Mouse (Mus musculus): ENCODE data around the gene Pde2a. TPM values are rescaled to one million over a fixed set of nuclear protein-coding genes. Genes with fewer than 3 reads are reported as not detected.

Pde2a gene
- polyA plus RNA-seq, 1 experiment from 2014 or later, result 25.9 TPM

- peak; percentile 32; the same call in 1 of the 2 replicates for ATAC-seq (ENCODE audit: low FRiP score)
- no peak for DNase-seq (ENCODE audit: low spot score)
- Histone ChIP-seq H3K9ac (no peak overlapping the region), H3K27ac (peak overlapping the region; percentile 26; the same call in 1 of the 2 replicates), H3K27me3 (ENCODE audit: control insufficient read depth, insufficient read depth, low read length) (peaks cover 27% of the 10 kb centered on the region), H3K4me1 (replicated peaks; ENCODE audit: control insufficient read depth, insufficient read depth, low read length) (peaks cover 20% of the 10 kb centered on the region), H3K4me2 (replicated peaks) (no peak overlapping the region), H3K36me3 (replicated peaks; ENCODE audit: control insufficient read depth, insufficient read depth) (no peaks in the 10 kb centered on the region), H3K4me3 (replicated peaks; ENCODE audit: low read length) (no peak overlapping the region), H3K9me3 (ENCODE audit: control insufficient read depth, low read length) (no peaks in the 10 kb centered on the region)
- 36% methylated on average over 8 of the region's 8 CpGs for WGBS
Observed at GRCm38 (mm10) chr7:101415512-101416100, 5.9 kb upstream of the Pde2a start.

GRCm38 (mm10) chr7:101416391-101416790 lies 5.1 kb upstream of the Pde2a start:
- Histone ChIP-seq H3K27me3 (ENCODE audit: control insufficient read depth, insufficient read depth, low read length) (peaks cover 27% of the 10 kb centered on the region), H3K9ac (no peak overlapping the region), H3K4me3 (replicated peaks; ENCODE audit: low read length) (no peak overlapping the region), H3K9me3 (ENCODE audit: control insufficient read depth, low read length) (no peaks in the 10 kb centered on the region), H3K4me1 (replicated peaks; ENCODE audit: control insufficient read depth, insufficient read depth, low read length) (peaks cover 20% of the 10 kb centered on the region), H3K4me2 (replicated peaks) (no peak overlapping the region), H3K27ac (no peak overlapping the region), H3K36me3 (replicated peaks; ENCODE audit: control insufficient read depth, insufficient read depth) (no peaks in the 10 kb centered on the region)
- DNase-seq (ENCODE audit: low spot score) (no peak), ATAC-seq (ENCODE audit: low FRiP score) (no peak)
- WGBS, result 72% methylated on average over 5 of the region's 5 CpGs

- H3K9ac ChIP-seq, result no peak overlapping the region
- H3K4me1 ChIP-seq (replicated peaks; ENCODE audit: control insufficient read depth, insufficient read depth, low read length), result peaks cover 32% of the 10 kb centered on the region
- no peaks in the 10 kb centered on the region for H3K36me3 ChIP-seq (replicated peaks; ENCODE audit: control insufficient read depth, insufficient read depth)
- H3K27me3 ChIP-seq (ENCODE audit: control insufficient read depth, insufficient read depth, low read length), result peaks cover 27% of the 10 kb centered on the region
- H3K27ac ChIP-seq, result no peak overlapping the region
- H3K4me2 ChIP-seq (replicated peaks), result peak overlapping the region; percentile 17
- H3K4me3 ChIP-seq (replicated peaks; ENCODE audit: low read length), result no peak overlapping the region
- ATAC-seq (ENCODE audit: low FRiP score) (no peak), DNase-seq (ENCODE audit: low spot score) (no peak)
- WGBS, result 5% methylated on average over 27 of the region's 27 CpGs
- no peaks in the 10 kb centered on the region for H3K9me3 ChIP-seq (ENCODE audit: control insufficient read depth, low read length)
Observed at GRCm38 (mm10) chr7:101419013-101419770, 2.3 kb upstream of the Pde2a start.

GRCm38 (mm10) chr7:101422069-101422468 lies 578 bp downstream of the Pde2a start:
- WGBS, result 31% methylated on average over 3 of the region's 3 CpGs

GRCm38 (mm10) chr7:101422646-101423045 lies 1.2 kb downstream of the Pde2a start:
- Histone ChIP-seq H3K9ac (no peak overlapping the region), H3K4me2 (replicated peaks) (peak overlapping the region; percentile 48), H3K27ac (no peak overlapping the region), H3K4me1 (replicated peaks; ENCODE audit: control insufficient read depth, insufficient read depth, low read length) (peaks cover 16% of the 10 kb centered on the region; the same call in 1 of the 2 replicates), H3K9me3 (ENCODE audit: control insufficient read depth, low read length) (no peaks in the 10 kb centered on the region), H3K4me3 (replicated peaks; ENCODE audit: low read length) (no peak overlapping the region), H3K27me3 (ENCODE audit: control insufficient read depth, insufficient read depth, low read length) (peaks cover 18% of the 10 kb centered on the region), H3K36me3 (replicated peaks; ENCODE audit: control insufficient read depth, insufficient read depth) (no peaks in the 10 kb centered on the region)
- ATAC-seq (ENCODE audit: low FRiP score) (no peak), DNase-seq (ENCODE audit: low spot score) (no peak)
- WGBS, result 75% methylated on average over 8 of the region's 8 CpGs

More at GRCm38 (mm10) chr7:101422069-101422468, 578 bp downstream of the Pde2a start:
- Histone ChIP-seq H3K36me3 (replicated peaks; ENCODE audit: control insufficient read depth, insufficient read depth) (no peaks in the 10 kb centered on the region), H3K4me1 (replicated peaks; ENCODE audit: control insufficient read depth, insufficient read depth, low read length) (peaks cover 16% of the 10 kb centered on the region; the same call in 1 of the 2 replicates), H3K9me3 (ENCODE audit: control insufficient read depth, low read length) (no peaks in the 10 kb centered on the region), H3K4me3 (replicated peaks; ENCODE audit: low read length) (peak overlapping the region; percentile 25), H3K27me3 (ENCODE audit: control insufficient read depth, insufficient read depth, low read length) (peaks cover 23% of the 10 kb centered on the region), H3K4me2 (replicated peaks) (peak overlapping the region; percentile 48), H3K9ac (peak overlapping the region; percentile 57), H3K27ac (peak overlapping the region; percentile 43; the same call in 1 of the 2 replicates)
- DNase-seq (ENCODE audit: low spot score) (no peak), ATAC-seq (ENCODE audit: low FRiP score) (no peak)

- H3K4me2 ChIP-seq (replicated peaks), result no peak overlapping the region
- H3K4me1 ChIP-seq (replicated peaks; ENCODE audit: control insufficient read depth, insufficient read depth, low read length), result peaks cover 16% of the 10 kb centered on the region; the same call in 1 of the 2 replicates
- no peak overlapping the region for H3K27ac ChIP-seq
- H3K9ac ChIP-seq, result no peak overlapping the region
- DNase-seq (ENCODE audit: low spot score), result no peak
- no peaks in the 10 kb centered on the region for H3K9me3 ChIP-seq (ENCODE audit: control insufficient read depth, low read length)
- ATAC-seq (ENCODE audit: low FRiP score), result no peak
- WGBS, result 56% methylated on average over 6 of the region's 6 CpGs
- no peak overlapping the region for H3K4me3 ChIP-seq (replicated peaks; ENCODE audit: low read length)
- peaks cover 11% of the 10 kb centered on the region for H3K27me3 ChIP-seq (ENCODE audit: control insufficient read depth, insufficient read depth, low read length)
- H3K36me3 ChIP-seq (replicated peaks; ENCODE audit: control insufficient read depth, insufficient read depth), result no peaks in the 10 kb centered on the region
Observed at GRCm38 (mm10) chr7:101423970-101424369, 2.5 kb downstream of the Pde2a start.

GRCm38 (mm10) chr7:101426692-101427091 lies 5.2 kb downstream of the Pde2a start:
- no peak for ATAC-seq (ENCODE audit: low FRiP score)

GRCm38 (mm10) chr7:101427736-101428135 lies 6.2 kb downstream of the Pde2a start:
- no peaks in the 10 kb centered on the region for H3K9me3 ChIP-seq (ENCODE audit: control insufficient read depth, low read length)
- H3K27ac ChIP-seq, result no peak overlapping the region
- WGBS, result 9% methylated on average over 2 of the region's 2 CpGs

More at GRCm38 (mm10) chr7:101426692-101427091, 5.2 kb downstream of the Pde2a start:
- no peak for DNase-seq (ENCODE audit: low spot score)
- Histone ChIP-seq H3K4me2 (replicated peaks) (no peak overlapping the region), H3K4me3 (replicated peaks; ENCODE audit: low read length) (no peak overlapping the region), H3K36me3 (replicated peaks; ENCODE audit: control insufficient read depth, insufficient read depth) (no peaks in the 10 kb centered on the region), H3K9me3 (ENCODE audit: control insufficient read depth, low read length) (no peaks in the 10 kb centered on the region), H3K27ac (no peak overlapping the region), H3K27me3 (ENCODE audit: control insufficient read depth, insufficient read depth, low read length) (no peaks in the 10 kb centered on the region), H3K9ac (no peak overlapping the region), H3K4me1 (replicated peaks; ENCODE audit: control insufficient read depth, insufficient read depth, low read length) (peaks cover 11% of the 10 kb centered on the region; the same call in 1 of the 2 replicates)
- 74% methylated on average over 8 of the region's 8 CpGs for WGBS

GRCm38 (mm10) chr7:101435038-101435437 lies 13.5 kb downstream of the Pde2a start:
- Histone ChIP-seq H3K9ac (no peak overlapping the region), H3K27me3 (ENCODE audit: control insufficient read depth, insufficient read depth, low read length) (no peaks in the 10 kb centered on the region), H3K4me3 (replicated peaks; ENCODE audit: low read length) (no peak overlapping the region), H3K36me3 (replicated peaks; ENCODE audit: control insufficient read depth, insufficient read depth) (no peaks in the 10 kb centered on the region), H3K4me2 (replicated peaks) (no peak overlapping the region), H3K4me1 (replicated peaks; ENCODE audit: control insufficient read depth, insufficient read depth, low read length) (no peaks in the 10 kb centered on the region), H3K9me3 (ENCODE audit: control insufficient read depth, low read length) (no peaks in the 10 kb centered on the region), H3K27ac (no peak overlapping the region)
- DNase-seq (ENCODE audit: low spot score) (no peak), ATAC-seq (ENCODE audit: low FRiP score) (peak; percentile 25; the same call in 1 of the 2 replicates)
- WGBS, result 51% methylated on average over 6 of the region's 6 CpGs

More at GRCm38 (mm10) chr7:101427736-101428135, 6.2 kb downstream of the Pde2a start:
- H3K4me2 ChIP-seq (replicated peaks), result no peak overlapping the region
- H3K9ac ChIP-seq, result no peak overlapping the region
- DNase-seq (ENCODE audit: low spot score), result no peak
- 0 out of 2 replicates have a peak, but pooled peaks cover 6% of the 10 kb centered on the region for H3K4me1 ChIP-seq (replicated peaks; ENCODE audit: control insufficient read depth, insufficient read depth, low read length)
- no peak overlapping the region for H3K4me3 ChIP-seq (replicated peaks; ENCODE audit: low read length)
- H3K27me3 ChIP-seq (ENCODE audit: control insufficient read depth, insufficient read depth, low read length), result no peaks in the 10 kb centered on the region
- no peak for ATAC-seq (ENCODE audit: low FRiP score)
- no peaks in the 10 kb centered on the region for H3K36me3 ChIP-seq (replicated peaks; ENCODE audit: control insufficient read depth, insufficient read depth)
